Mouse (Mus musculus): ENCODE measurements at regions not wholly inside any gene's neighbourhood (a gene's known extent, or its start where the extent isn't known, plus 50 kb on each side); places are given as distances from the start of the nearest gene placed in this dataset.

DNA sequence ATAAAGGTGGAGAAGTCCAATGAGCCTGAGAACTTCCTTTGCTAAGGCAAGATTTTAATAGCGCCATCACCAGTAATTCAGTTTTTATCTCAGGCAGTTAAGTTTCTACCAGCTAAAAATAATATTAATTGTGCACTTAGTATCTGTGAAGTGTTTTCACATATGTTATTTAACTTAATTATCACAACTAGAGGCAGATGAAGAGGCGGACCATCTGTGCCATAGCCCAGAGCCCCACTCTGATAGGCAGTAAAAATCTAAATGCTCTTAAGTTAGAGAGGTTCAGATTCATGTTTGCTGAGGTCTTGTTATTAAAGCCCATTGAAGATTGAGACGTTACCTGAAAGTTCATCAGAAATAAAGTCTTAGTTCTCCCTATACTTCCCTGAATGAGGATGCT, 395.7 kb upstream of the Nrsn1 start:
- no peaks in the 10 kb centered on the region for H3K27me3 ChIP-seq (ENCODE audit: control insufficient read depth, insufficient read depth, low read length, poor library complexity, severe bottlenecking)
- H3K9me3 ChIP-seq (replicated peaks; ENCODE audit: control insufficient read depth, insufficient read depth, low read length, poor library complexity, severe bottlenecking): no peaks in the 10 kb centered on the region
- no peak for TF ChIP-seq POLR2A (IDR thresholded peaks at IDR 0.05; ENCODE audit: insufficient read depth, low read length)
- TF ChIP-seq EP300 (IDR thresholded peaks at IDR 0.05; ENCODE audit: insufficient read depth, low read depth, low read length): no peak
- no peak for TF ChIP-seq CTCF (IDR thresholded peaks at IDR 0.05; ENCODE audit: low read depth, low read length)
- no peak overlapping the region for H3K9ac ChIP-seq (ENCODE audit: low read depth, poor library complexity, severe bottlenecking)
- H3K36me3 ChIP-seq (ENCODE audit: control insufficient read depth, insufficient read depth, low read length, poor library complexity, severe bottlenecking): no peaks in the 10 kb centered on the region
- H3K4me3 ChIP-seq (ENCODE audit: low read depth, low read length): no peak overlapping the region
- H3K4me1 ChIP-seq (ENCODE audit: control insufficient read depth, insufficient read depth, low read length): no peaks in the 10 kb centered on the region
- H3K27ac ChIP-seq (ENCODE audit: insufficient read depth, low read length): no peak overlapping the region

DNA sequence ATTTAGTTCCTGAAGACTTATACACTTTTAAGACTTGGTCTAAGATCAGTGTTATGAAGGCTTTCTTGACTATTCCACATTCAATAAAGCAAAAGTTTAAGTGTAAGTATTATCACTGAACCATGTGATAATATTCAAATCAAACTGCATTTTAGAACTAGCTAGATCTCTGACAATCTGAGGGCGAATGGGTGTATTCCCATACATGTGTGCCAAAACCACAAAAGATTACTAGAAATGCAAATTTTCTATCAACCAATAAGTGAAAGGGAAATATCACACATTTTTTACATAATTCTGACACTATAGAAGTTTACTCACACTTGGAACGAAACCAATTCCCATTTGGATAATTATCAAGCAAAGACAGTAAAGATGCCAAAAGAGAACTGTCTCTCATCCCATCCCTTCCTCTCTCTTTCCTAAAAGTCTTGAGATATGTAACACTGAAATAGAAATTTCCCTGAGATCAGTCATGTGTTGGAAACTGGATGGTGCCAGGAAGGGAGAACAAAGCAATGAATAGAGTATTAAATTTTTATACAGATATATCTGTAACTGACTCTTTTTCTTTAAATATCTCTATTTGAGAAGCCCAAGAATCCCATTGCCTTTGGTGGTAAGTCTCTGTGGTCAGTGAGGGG, 394.8 kb upstream of the Nrsn1 start:
- no peaks in the 10 kb centered on the region for H3K27me3 ChIP-seq (ENCODE audit: control insufficient read depth, insufficient read depth, low read length, poor library complexity, severe bottlenecking)
- TF ChIP-seq EP300 (IDR thresholded peaks at IDR 0.05; ENCODE audit: insufficient read depth, low read depth, low read length): no peak
- no peak for TF ChIP-seq CTCF (IDR thresholded peaks at IDR 0.05; ENCODE audit: low read depth, low read length)
- no peak for TF ChIP-seq POLR2A (IDR thresholded peaks at IDR 0.05; ENCODE audit: insufficient read depth, low read length)
- no peak overlapping the region for H3K9ac ChIP-seq (ENCODE audit: low read depth, poor library complexity, severe bottlenecking)
- H3K4me1 ChIP-seq (ENCODE audit: control insufficient read depth, insufficient read depth, low read length): no peaks in the 10 kb centered on the region
- no peak overlapping the region for H3K4me3 ChIP-seq (ENCODE audit: low read depth, low read length)
- H3K36me3 ChIP-seq (ENCODE audit: control insufficient read depth, insufficient read depth, low read length, poor library complexity, severe bottlenecking): no peaks in the 10 kb centered on the region
- no peak overlapping the region for H3K27ac ChIP-seq (ENCODE audit: insufficient read depth, low read length)
- no peaks in the 10 kb centered on the region for H3K9me3 ChIP-seq (replicated peaks; ENCODE audit: control insufficient read depth, insufficient read depth, low read length, poor library complexity, severe bottlenecking)

DNA sequence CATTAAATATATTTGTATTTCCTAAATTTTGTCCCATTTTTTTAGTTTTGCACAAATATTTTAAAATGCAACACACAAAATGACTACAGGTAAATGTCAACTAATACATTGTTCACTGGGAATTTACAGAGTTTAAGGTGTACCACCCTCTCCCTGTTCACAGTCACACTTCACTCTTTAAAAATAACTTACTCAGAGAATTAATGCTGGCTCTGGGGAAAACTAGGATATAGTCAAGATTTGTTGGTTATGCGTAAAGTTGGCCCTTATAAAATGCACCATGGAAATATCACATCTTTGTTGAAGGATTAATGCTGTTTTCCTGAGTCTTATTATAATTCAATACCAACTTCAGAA, 378.1 kb upstream of the Nrsn1 start:
- no peak overlapping the region for H3K4me3 ChIP-seq (ENCODE audit: low read depth, low read length)
- no peaks in the 10 kb centered on the region for H3K27me3 ChIP-seq (ENCODE audit: control insufficient read depth, insufficient read depth, low read length, poor library complexity, severe bottlenecking)
- TF ChIP-seq EP300 (IDR thresholded peaks at IDR 0.05; ENCODE audit: insufficient read depth, low read depth, low read length) (no peak), CTCF (IDR thresholded peaks at IDR 0.05; ENCODE audit: low read depth, low read length) (no peak), POLR2A (IDR thresholded peaks at IDR 0.05; ENCODE audit: insufficient read depth, low read length) (no peak)
- no peaks in the 10 kb centered on the region for H3K36me3 ChIP-seq (ENCODE audit: control insufficient read depth, insufficient read depth, low read length, poor library complexity, severe bottlenecking)
- no peaks in the 10 kb centered on the region for H3K4me1 ChIP-seq (ENCODE audit: control insufficient read depth, insufficient read depth, low read length)
- H3K9me3 ChIP-seq (replicated peaks; ENCODE audit: control insufficient read depth, insufficient read depth, low read length, poor library complexity, severe bottlenecking): no peaks in the 10 kb centered on the region
- no peak overlapping the region for H3K27ac ChIP-seq (ENCODE audit: insufficient read depth, low read length)
- no peak overlapping the region for H3K9ac ChIP-seq (ENCODE audit: low read depth, poor library complexity, severe bottlenecking)

DNA sequence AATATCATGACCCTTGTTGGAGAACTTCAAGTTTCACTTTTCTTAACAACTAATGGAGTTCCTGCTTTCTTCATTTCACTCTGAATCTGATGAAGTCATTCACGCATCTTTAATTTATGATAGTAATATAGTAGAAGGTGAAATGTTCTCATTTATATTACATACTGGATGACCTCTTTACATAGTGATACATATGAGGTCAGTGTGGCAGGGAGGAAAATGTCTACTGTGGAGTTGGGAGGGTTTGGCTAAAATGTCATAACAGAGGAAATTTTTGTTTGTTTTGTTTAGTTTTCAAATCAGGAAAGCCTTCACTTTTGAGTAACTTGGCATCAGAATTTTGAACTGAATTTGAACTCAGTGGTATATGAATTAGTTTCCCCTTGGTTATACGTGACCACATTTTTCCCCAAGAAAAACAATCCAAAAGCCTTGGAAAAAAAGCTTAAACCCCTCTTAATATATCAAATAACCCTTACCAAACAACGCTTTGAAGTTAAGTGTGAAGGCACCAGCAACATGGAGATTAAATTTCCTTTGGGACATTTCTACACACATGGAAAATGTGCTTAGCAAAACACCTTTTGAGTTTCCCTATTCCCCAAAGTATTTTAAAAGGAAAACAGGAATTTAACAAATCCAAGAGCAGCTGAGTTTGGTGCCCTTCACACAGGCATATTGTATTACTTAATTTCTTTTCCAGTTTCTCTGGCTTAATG, 377.6 kb upstream of the Nrsn1 start:
- H3K4me3 ChIP-seq (ENCODE audit: low read depth, low read length): no peak overlapping the region
- no peaks in the 10 kb centered on the region for H3K36me3 ChIP-seq (ENCODE audit: control insufficient read depth, insufficient read depth, low read length, poor library complexity, severe bottlenecking)
- no peak for TF ChIP-seq POLR2A (IDR thresholded peaks at IDR 0.05; ENCODE audit: insufficient read depth, low read length)
- no peak for TF ChIP-seq EP300 (IDR thresholded peaks at IDR 0.05; ENCODE audit: insufficient read depth, low read depth, low read length)
- TF ChIP-seq CTCF (IDR thresholded peaks at IDR 0.05; ENCODE audit: low read depth, low read length): no peak
- H3K9me3 ChIP-seq (replicated peaks; ENCODE audit: control insufficient read depth, insufficient read depth, low read length, poor library complexity, severe bottlenecking): peaks cover under 1% of the 10 kb centered on the region; the same call in 1 of the 2 replicates
- H3K27ac ChIP-seq (ENCODE audit: insufficient read depth, low read length): no peak overlapping the region
- H3K27me3 ChIP-seq (ENCODE audit: control insufficient read depth, insufficient read depth, low read length, poor library complexity, severe bottlenecking): no peaks in the 10 kb centered on the region
- no peak overlapping the region for H3K9ac ChIP-seq (ENCODE audit: low read depth, poor library complexity, severe bottlenecking)
- H3K4me1 ChIP-seq (ENCODE audit: control insufficient read depth, insufficient read depth, low read length): no peaks in the 10 kb centered on the region

DNA sequence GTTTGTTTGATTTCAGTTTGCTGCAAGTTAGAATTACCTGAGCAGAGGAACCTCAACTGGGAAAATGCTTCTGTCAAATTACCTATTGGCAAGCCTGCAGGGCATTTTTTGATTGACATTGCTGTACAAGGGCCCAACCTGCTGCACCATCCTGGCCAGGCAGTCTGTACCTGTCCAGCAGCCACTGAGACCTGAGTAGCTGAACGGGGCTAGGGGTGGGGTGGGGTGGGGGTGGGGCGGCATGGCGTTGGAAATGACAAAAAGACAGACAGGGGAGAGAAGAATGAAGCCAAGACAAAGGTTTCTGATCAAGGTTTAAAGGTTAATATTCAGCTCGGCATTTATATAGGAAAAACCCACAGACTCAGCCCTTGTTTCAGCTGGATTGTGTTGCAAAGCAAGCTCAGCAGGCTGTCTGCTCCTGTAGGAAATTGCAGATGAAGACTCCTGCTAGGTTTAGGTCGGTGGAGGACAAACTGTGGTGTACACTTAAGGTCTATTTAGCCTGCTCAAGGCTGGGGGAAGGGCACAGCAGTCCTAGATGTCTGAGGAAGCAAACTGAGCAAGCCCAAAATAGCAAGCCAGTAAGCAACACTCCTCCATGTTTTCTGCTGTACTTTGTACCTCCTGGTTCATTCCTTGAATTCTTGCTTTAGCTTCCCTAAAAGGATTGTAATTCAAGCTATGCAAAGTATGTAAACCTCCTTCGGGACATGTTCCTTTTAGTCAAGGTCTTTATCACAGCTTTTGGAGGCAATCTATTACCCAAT, 369.4 kb upstream of the Nrsn1 start:
- TF ChIP-seq EP300 (IDR thresholded peaks at IDR 0.05; ENCODE audit: insufficient read depth, low read depth, low read length): peak; percentile 92
- no peak for TF ChIP-seq CTCF (IDR thresholded peaks at IDR 0.05; ENCODE audit: low read depth, low read length)
- TF ChIP-seq POLR2A (IDR thresholded peaks at IDR 0.05; ENCODE audit: insufficient read depth, low read length): no peak
- Histone ChIP-seq H3K27ac (ENCODE audit: insufficient read depth, low read length) (peak overlapping the region; percentile 95), H3K9ac (ENCODE audit: low read depth, poor library complexity, severe bottlenecking) (no peak overlapping the region), H3K27me3 (ENCODE audit: control insufficient read depth, insufficient read depth, low read length, poor library complexity, severe bottlenecking) (no peaks in the 10 kb centered on the region), H3K4me1 (ENCODE audit: control insufficient read depth, insufficient read depth, low read length) (no peaks in the 10 kb centered on the region), H3K4me3 (ENCODE audit: low read depth, low read length) (no peak overlapping the region), H3K9me3 (replicated peaks; ENCODE audit: control insufficient read depth, insufficient read depth, low read length, poor library complexity, severe bottlenecking) (peaks cover 22% of the 10 kb centered on the region), H3K36me3 (ENCODE audit: control insufficient read depth, insufficient read depth, low read length, poor library complexity, severe bottlenecking) (no peaks in the 10 kb centered on the region)

All from ES-Bruce4 (cell line).